Mouse (Mus musculus) urinary bladder, postnatal 36 days (tissue): ENCODE data around the gene Vmn1r214.

ENCODE experiments used
- DNase-seq, 2 experiments: peaks; one replicate each; pipeline ENCODE4 v3.0.0; 2022; ENCODE audit warnings: low spot score in 2 of 2, mixed read lengths in 1 of 2

Gene Vmn1r214

GRCm38 (mm10) chr13:23030118-23030517, at the start of gene Vmn1r214:
Gene Vmn1r214, plus strand, starts transcription at chr13:23030418.
- DNase-seq, result no peak

- DNase-seq, result no peak
Observed at GRCm38 (mm10) chr13:22990214-22990891, 39.9 kb upstream of the Vmn1r214 start.

GRCm38 (mm10) chr13:22992178-22992700, 38.0 kb upstream of the Vmn1r214 start:
- no peak for DNase-seq

- no peak for DNase-seq
Observed at GRCm38 (mm10) chr13:22992721-22993120, 37.5 kb upstream of the Vmn1r214 start.

GRCm38 (mm10) chr13:23007356-23007755, 22.9 kb upstream of the Vmn1r214 start, which contains the start of gene Vmn1r213:
Gene Vmn1r213, plus strand, starts transcription at chr13:23007656.
- no peak for DNase-seq

GRCm38 (mm10) chr13:23018158-23018557, 12.1 kb upstream of the Vmn1r214 start:
- no peak for DNase-seq

GRCm38 (mm10) chr13:23024812-23025211, 5.4 kb upstream of the Vmn1r214 start:
- no peak for DNase-seq

GRCm38 (mm10) chr13:23057778-23058177, 27.6 kb downstream of the Vmn1r214 start:
- DNase-seq, result no peak

- no peak for DNase-seq
Observed at GRCm38 (mm10) chr13:23067725-23068124, 37.5 kb downstream of the Vmn1r214 start, which contains the start of gene Vmn1r215. Gene Vmn1r215, plus strand, starts transcription at chr13:23068025.

- no peak for DNase-seq
Observed at GRCm38 (mm10) chr13:23069312-23069711, 39.1 kb downstream of the Vmn1r214 start.
